Mouse (Mus musculus): Measurements from ENCODE around the gene Pacs2.

Pacs2 gene

GRCm38 (mm10) chr12:113119516-113120410 lies 105.5 kb downstream of the Pacs2 start:
- peak; percentile 58 to 65 for DNase-seq (ENCODE audit: low spot score in 2 of 2)

Measured in spleen, postnatal 36 days (tissue).